Mouse (Mus musculus) cerebellum, postnatal 36 days (tissue): ENCODE measurements around the gene Ifnlr1.
"Not testable (repeated sequence)": the region's sequence is repeated elsewhere in the genome, so short reads cannot be mapped to it uniquely, and the experiment has no call there.

ENCODE experiments used
- DNase-seq, 2 experiments: peaks; one replicate each; pipeline ENCODE4 v3.0.0; 2021 to 2022; ENCODE audit warnings: mixed read lengths in 2 of 2

Ifnlr1 gene

DNA sequence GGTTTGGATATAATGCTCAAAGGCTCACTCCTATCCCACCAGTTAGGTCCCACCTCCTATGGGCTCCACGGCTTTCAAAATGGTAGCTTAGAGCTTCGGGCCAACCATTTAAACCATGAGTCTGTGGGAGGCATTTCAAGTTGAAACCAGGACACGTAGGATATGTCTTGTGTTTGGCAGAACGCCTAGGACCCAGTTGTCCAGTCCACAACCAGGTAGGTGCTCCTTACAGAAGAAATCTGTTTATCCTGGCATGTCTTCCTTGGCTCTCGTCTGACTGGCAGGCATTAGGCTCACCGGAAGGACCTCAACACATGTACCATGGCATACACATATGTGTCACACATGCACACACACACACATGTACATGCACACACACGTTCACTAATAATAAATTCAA, 3.7 kb downstream of the Ifnlr1 start:
- no peak for DNase-seq

DNA sequence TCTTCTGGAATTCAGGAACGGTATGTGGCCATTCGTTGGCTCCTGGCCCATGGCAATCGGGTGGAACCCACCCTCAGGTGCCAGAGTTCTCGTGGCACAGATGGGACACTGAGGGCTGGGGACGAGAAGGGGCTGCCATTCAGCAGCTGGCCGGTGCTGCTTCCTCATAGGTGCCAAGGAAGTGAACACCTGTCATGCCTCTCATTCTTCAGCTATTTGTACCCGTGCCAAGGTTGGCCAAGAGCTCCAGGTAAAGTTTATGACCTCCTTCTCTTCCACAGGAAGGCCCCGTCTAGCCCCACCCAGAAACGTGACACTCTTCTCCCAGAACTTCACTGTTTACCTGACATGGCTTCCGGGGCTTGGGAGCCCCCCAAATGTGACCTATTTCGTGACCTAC, 4.2 kb downstream of the Ifnlr1 start:
- DNase-seq: no peak

- DNase-seq: no peak
Measured at GRCm38 (mm10) chr4:135692916-135693315, 6.8 kb downstream of the Ifnlr1 start.

- no peak for DNase-seq
Measured at GRCm38 (mm10) chr4:135698498-135698897, 12.4 kb downstream of the Ifnlr1 start.

GRCm38 (mm10) chr4:135703497-135703896, 17.4 kb downstream of the Ifnlr1 start:
- DNase-seq: no peak

DNA sequence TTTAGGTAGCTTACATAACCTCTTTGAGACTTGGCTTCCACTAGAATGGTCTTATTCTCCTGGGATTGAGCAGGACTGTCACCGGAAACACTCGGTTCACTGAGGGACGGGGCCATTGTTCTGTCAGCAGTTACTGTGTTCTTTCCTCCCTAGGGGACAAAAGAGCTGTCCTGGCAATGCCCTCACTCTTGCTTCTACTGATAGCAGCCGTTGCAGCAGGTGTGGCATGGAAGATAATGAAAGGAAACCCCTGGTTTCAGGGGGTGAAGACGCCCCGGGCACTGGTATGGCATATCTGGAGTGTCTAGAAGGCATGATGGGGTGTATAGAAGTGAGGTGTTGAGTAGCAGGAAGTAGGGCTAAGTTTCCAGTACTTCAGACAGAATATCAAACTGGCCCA, 17.9 kb downstream of the Ifnlr1 start:
- DNase-seq: no peak

GRCm38 (mm10) chr4:135706045-135706444, 20.0 kb downstream of the Ifnlr1 start:
- no peak for DNase-seq

GRCm38 (mm10) chr4:135709072-135709564, 23.0 kb downstream of the Ifnlr1 start:
- DNase-seq: peak; percentile 66 to 73

DNA sequence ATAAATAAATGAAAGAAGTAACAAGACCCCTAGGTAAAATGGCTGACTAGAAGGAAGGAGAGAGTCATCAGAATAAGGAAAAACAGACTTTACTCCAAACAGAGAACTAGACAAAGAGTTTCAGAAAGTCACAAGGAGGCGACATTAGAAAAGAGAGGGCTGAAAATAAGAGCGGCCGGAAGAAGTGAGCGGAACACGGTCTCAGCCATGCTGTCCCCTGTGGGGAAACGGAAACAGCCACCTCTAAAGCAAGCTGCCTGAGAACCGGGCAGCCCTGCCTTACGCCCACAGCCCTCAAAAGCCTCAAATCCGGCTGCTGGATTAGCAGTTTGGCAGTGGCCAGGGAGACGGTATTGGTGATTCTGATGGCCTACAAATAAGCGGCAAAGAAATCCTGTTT, 23.5 kb downstream of the Ifnlr1 start:
- DNase-seq: no peak

DNA sequence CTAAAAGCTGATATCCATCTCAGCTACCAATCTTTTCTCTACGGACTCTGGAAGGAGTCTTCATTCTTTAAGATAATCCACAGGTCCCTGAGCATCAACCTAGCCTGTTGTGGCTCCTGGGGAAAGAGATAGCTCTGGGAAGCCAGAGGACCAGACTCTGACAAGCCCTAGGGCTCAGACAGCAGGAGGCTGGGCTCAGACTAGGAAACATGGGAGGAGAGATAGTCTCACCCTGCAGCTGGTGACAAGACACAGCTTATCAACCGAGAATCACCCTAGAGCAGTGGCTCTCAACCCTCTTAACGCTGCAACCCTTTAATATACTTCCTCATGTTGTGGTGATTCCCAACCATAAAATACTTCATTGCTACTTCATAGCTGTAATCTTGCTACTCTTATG, 24.3 kb downstream of the Ifnlr1 start:
- DNase-seq: no peak

DNA sequence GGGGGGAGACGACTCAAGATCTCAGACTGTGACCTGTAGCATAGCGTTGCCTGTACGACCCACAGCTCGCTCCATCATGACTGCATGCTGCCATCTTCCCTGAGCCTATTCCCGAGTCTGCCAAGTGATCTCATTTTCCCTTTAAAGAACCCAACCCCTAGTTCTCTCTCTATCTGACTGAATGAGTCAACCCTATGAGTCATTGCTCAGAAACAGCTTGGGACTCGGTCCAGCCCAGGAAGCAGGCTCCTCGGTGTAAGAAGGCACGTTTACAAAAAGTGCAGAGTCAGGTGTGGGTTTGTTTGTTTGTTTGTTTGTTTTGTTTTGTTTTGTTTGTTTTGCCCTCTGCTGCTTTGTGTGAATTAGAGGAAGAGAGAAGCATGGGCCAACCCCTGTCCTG, 28.7 kb downstream of the Ifnlr1 start:
- peak; percentile 21 to 24 for DNase-seq

- not testable (repeated sequence) for DNase-seq
Measured at GRCm38 (mm10) chr4:135716438-135716837, 30.4 kb downstream of the Ifnlr1 start.

GRCm38 (mm10) chr4:135722540-135723290, 36.6 kb downstream of the Ifnlr1 start:
- no peak for DNase-seq

DNA sequence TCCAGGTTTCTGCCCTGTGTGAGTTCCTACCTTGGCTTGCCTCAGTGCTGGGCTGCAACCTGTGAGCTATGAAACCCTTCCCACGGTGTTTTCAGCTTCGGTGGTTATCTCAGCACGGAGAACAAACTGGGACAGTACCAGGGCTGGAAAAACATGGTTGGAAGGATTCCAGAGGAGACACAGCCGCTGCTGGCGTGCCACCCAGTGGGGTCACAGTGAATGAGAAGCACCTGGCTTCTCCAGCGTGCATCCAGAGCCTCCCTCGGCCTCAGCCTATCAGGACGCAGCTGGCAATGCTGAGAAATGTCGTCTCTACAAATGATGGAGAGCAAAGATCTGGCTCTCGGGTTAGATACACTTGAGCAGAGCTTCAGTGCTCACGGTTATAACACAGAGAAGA, 40.3 kb downstream of the Ifnlr1 start:
- DNase-seq: no peak

GRCm38 (mm10) chr4:135727817-135728216, 41.7 kb downstream of the Ifnlr1 start, which contains the start of gene Il22ra1:
Gene Il22ra1 (plus strand): TSS chr4:135728172.
- no peak for DNase-seq

DNA sequence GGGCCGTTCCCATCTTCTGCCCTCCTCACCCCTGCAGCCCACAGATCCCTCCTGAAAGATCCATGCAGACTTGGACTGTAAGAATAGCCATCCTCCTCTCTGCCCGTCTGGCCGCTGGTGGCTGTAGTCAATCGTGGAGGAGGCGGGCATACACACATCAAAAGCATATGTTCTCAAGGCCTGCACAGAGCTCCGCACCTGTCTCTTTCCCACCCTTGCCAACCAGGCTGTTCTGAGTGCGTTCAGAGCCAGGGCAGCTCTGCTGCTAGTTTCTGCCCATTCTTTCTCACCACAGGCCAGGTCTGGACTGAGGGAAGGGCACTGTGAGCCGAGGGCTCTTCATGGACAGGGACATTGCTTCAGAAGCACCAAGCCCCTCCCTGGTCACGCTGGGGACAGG, 44.1 kb downstream of the Ifnlr1 start:
- peak; percentile 47 to 56 for DNase-seq

DNA sequence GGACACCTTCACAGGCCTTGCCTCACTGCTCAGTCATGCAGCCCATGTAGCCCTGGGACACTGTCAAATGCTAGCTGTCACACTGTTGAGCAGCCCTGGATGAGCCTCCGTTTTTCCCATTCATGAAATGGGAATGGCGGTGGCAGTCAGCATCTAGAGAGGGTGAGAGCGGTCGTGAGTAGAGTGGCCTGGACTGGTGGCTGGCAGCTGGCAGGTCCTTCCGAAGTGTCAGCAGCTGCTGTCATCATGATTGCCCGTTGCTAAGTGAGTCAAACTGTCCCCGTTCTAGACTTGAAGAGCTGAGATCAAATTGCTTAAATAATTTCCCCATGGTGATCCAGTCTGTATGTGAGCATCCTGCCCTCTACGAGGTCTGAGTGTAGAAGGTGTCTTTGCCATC, 44.9 kb downstream of the Ifnlr1 start:
- no peak for DNase-seq

DNA sequence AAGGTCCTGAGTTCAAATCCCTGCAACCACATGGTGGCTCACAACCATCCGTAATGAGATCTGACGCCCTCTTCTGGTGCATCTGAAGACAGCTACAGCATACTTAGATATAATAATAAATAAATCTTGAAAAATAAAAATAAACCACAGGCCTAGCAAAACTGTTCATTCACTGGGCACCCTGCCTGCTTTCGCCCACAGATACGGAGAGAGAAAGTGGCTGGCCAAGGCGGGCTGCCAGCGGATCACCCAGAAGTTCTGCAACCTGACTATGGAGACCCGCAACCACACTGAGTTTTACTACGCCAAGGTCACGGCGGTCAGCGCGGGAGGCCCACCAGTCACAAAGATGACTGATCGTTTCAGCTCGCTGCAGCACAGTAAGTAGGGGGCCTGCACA, 47.8 kb downstream of the Ifnlr1 start:
- no peak for DNase-seq

DNA sequence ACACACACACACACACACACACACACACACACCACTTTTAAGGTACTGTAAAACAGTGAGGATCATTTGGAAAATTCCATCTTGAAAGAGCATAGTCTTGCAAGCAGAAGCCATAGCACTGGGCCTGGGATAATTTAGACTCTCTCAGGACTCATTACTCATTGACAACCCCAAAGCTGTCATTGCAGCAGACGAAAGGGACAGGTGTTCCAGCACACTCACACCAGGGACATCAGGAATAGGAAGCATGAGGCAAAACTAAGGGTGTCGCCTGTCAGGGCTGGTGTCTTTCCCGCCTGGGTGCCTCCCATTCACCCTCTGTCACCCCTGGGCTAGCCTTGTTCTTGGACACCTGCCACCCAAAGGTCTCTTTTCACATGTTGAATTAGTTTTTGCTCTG, 50.8 kb downstream of the Ifnlr1 start:
- no peak for DNase-seq

- DNase-seq: no peak
Measured at GRCm38 (mm10) chr4:135738237-135738636, 52.1 kb downstream of the Ifnlr1 start.

DNA sequence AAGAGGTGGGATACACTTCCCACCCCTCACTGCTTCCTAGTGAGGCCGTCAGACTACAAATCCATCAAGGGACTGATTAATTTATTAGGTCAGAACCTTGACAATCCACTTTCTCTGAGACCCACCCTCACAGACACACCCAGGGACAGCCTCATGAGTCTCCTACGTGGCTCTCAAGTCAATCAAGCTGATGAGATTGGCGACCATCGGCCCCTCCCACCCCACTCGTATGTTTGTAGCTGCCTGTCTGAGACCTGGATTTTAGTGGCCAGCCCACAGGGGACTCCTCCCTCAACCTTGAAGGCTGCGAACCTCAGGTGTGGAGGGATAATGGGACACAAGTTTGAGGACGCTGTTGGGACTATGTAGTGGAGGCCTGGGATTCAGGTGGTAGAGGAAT, 53.1 kb downstream of the Ifnlr1 start:
- DNase-seq: no peak

DNA sequence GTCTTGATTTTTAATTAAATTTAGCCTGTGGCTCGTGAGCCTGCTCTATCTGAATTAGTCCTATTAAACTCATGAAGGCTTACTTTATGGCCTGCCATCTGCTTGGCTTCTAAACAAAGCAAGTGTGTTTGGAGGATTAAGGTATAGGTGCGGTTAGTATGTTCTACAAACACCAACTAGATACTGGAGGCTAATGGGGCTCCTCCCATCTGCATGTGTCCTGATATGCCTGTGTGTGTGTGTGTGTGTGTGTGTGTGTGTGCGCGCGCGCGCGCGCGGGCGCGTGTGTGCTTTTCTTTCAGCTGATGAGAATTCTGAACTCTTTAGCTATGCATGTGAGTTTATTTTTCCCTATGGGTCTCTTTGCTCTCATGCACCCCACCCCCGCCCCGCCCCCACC, 53.6 kb downstream of the Ifnlr1 start:
- DNase-seq: no peak

DNA sequence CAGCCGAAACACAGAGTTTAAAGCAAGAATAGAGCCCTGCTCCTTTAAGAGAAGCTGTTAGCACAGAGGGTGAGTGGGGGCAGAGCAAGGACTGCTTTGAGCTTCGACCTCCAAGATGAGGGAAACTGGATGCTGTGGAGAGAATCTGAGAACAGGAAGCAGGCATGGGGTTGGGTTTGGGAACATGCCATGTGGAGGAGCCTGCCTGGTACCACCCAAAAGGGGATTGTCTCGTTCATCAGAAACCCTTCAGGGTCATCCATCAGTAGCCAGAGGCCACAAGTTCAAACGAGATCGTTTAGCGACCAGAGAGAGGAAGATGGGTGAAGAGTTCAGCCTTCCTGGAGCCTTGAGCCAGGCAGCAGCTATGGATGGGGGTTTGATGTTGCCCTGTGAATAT, 57.4 kb downstream of the Ifnlr1 start:
- DNase-seq: no peak

- DNase-seq: no peak
Measured at GRCm38 (mm10) chr4:135744726-135745448, 58.8 kb downstream of the Ifnlr1 start.
